Mouse (Mus musculus): Measurements from ENCODE around the gene 4930470P17Rik.

DNA sequence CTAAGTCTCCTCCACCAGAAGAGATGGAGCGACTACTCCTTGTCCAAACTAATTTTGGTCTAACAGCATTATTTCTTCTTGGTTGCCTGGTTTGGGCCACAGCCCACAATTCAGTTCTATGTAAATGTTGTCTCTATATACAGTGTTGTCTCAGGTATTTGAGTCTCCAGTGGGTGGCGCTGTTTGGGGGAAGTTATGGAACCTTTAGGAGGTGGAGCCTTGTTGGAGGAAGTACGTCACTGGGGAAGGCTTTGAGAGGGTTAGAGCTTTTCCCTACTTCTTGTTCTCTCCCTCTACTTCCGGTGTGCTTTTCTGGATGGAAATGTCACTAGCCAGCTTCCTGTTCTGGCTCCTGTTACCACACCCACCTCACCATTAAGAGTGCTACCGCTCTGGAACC lies 646 bp downstream of the 4930470P17Rik start:
- TF ChIP-seq CTCF (IDR thresholded peaks at IDR 0.05; ENCODE audit: insufficient read depth, low read length) (no peak), POLR2A (IDR thresholded peaks at IDR 0.05; ENCODE audit: borderline replicate concordance, extremely low read depth, low read depth, low read length) (no peak)
